Mouse (Mus musculus): ENCODE measurements around the gene Rfx5.

Gene Rfx5

GRCm38 (mm10) chr3:95002569-95002968 lies 48.7 kb downstream of the Rfx5 start:
- no peak for DNase-seq

GRCm38 (mm10) chr3:95003273-95003672 lies 49.4 kb downstream of the Rfx5 start:
- no peak for DNase-seq

GRCm38 (mm10) chr3:95005651-95006050 lies 51.8 kb downstream of the Rfx5 start:
- no peak for DNase-seq

GRCm38 (mm10) chr3:95007706-95008105 lies 53.8 kb downstream of the Rfx5 start:
- no peak for DNase-seq

- DNase-seq: no peak
Observed at GRCm38 (mm10) chr3:95010396-95010795, 56.5 kb downstream of the Rfx5 start.
